Mouse (Mus musculus) thymus, adult 2 months (tissue): ENCODE measurements around the gene 9430097D07Rik.

Source experiments
- CTCF ChIP-seq: fragments of 200-500 bp; IDR thresholded peaks from 2 replicates; pipeline ENCODE4 v1.5.1; 2012; ENCODE audit warnings: mild to moderate bottlenecking, control low read depth, low read length, moderate library complexity, borderline replicate concordance; ENCODE audit not compliant: control insufficient read depth, poor library complexity, insufficient read depth; ENCODE audit errors: extremely low read depth
- POLR2A ChIP-seq: fragments of 200-500 bp; IDR thresholded peaks from 2 replicates; pipeline ENCODE4 v1.6.1; 2012; ENCODE audit warnings: mild to moderate bottlenecking, low read length, control low read depth, moderate library complexity; ENCODE audit not compliant: control insufficient read depth, poor library complexity, insufficient read depth; ENCODE audit errors: extremely low read depth

GRCm38 (mm10) chr2:32541333-32541908 is 34.1 kb downstream of the 9430097D07Rik start:
- TF ChIP-seq CTCF: no peak
- TF ChIP-seq POLR2A: no peak
